ENCODE assay signal across 9 mouse cellular contexts in genomic region chr9:65120935-65121334, GRCm38 (mm10). TPM values are rescaled to one million over a fixed set of nuclear protein-coding genes. Genes with fewer than 3 reads are reported as not detected.
DNase-seq lines count a peak whose midpoint lies in the region; ATAC-seq lines count a peak whose summit lies in the region.
"Had no signal": no experiment of that assay in that cellular context is flagged by ENCODE, and none has a peak within 500 bp of the region (broad histone marks: within the 10 kb centered on the region; RNA-seq: fewer than 3 reads in every experiment).

No protein-coding gene starts in this region.

- H3K9me3 ChIP-seq in forebrain, embryonic 16.5 days (ENCODE audit: control insufficient read depth, low read length): no peaks in the 10 kb centered on the region
- H3K9me3 ChIP-seq in intestine, embryonic 15.5 days: no peaks in the 10 kb centered on the region

- DNase-seq in CD4-positive, CD25-positive, alpha-beta regulatory T cell, adult 2 months (ENCODE audit: low read depth, low spot score): peak; percentile 66
- peak; percentile 42 for DNase-seq in cerebellum, adult 11-12 months
- peak; percentile 81 to 84 for DNase-seq in left cerebral cortex, postnatal 14 days (ENCODE audit: low spot score in 2 of 2)
- DNase-seq in mesoderm, embryonic 11.5 days (ENCODE audit: low read depth, low spot score): peak; percentile 84
- DNase-seq in skeletal muscle tissue, adult 2 months (ENCODE audit: low read depth, low spot score): peak; percentile 68

- 2% methylated on average over 3 of the region's 3 CpGs for WGBS in forebrain, embryonic 16.5 days
- 17% methylated on average over 3 of the region's 3 CpGs for WGBS in intestine, embryonic 15.5 days

- H3K4me3 ChIP-seq in forebrain, embryonic 16.5 days (replicated peaks; ENCODE audit: low read length): no peak overlapping the region
- no peak overlapping the region for H3K4me3 ChIP-seq in intestine, embryonic 15.5 days (replicated peaks)

- intact Hi-C loops in left cerebral cortex, postnatal 14 days (cut with DNase I): loop anchor here (5.0 kb wide), 1 partner anchor 39 kb away; no protein-coding TSS in a partner anchor

- H3K27me3 ChIP-seq in forebrain, embryonic 16.5 days (replicated peaks; ENCODE audit: control insufficient read depth, insufficient read depth, low read length): no peaks in the 10 kb centered on the region
- H3K27me3 ChIP-seq in intestine, embryonic 15.5 days (replicated peaks): 0 out of 2 replicates have a peak, but pooled peaks cover 6% of the 10 kb centered on the region

- H3K9ac ChIP-seq in forebrain, embryonic 16.5 days (replicated peaks; ENCODE audit: low read depth, low read length): no peak overlapping the region
- no peak overlapping the region for H3K9ac ChIP-seq in intestine, embryonic 15.5 days

- H3K36me3 ChIP-seq in forebrain, embryonic 16.5 days (ENCODE audit: control insufficient read depth, insufficient read depth): 0 out of 2 replicates have a peak, but pooled peaks cover 2% of the 10 kb centered on the region
- H3K36me3 ChIP-seq in intestine, embryonic 15.5 days: peaks cover 6% of the 10 kb centered on the region

- H3K4me1 ChIP-seq in forebrain, embryonic 16.5 days (replicated peaks; ENCODE audit: control insufficient read depth, insufficient read depth, low read length): peaks cover 7% of the 10 kb centered on the region
- peaks cover 8% of the 10 kb centered on the region; the same call in 1 of the 2 replicates for H3K4me1 ChIP-seq in intestine, embryonic 15.5 days (replicated peaks)

- H3K4me2 ChIP-seq in forebrain, embryonic 16.5 days (ENCODE audit: low read length): no peak overlapping the region
- H3K4me2 ChIP-seq in intestine, embryonic 15.5 days (replicated peaks): no peak overlapping the region

- H3K27ac ChIP-seq in forebrain, embryonic 16.5 days (ENCODE audit: low read length): no peak overlapping the region
- no peak overlapping the region for H3K27ac ChIP-seq in intestine, embryonic 15.5 days

- no peak for ATAC-seq in CD4-positive, CD25-positive, alpha-beta regulatory T cell, adult 4 months
- ATAC-seq in forebrain, embryonic 16.5 days: peak; percentile 68
- ATAC-seq in intestine, embryonic 15.5 days: peak; percentile 76

RNA-seq across cellular contexts. Expression of gene Igdcc4, which starts 19.6 kb away (rescaled TPM):
- under 1 TPM in 1 of 2 experiments, not detected in 1; 0.05 TPM for polyA plus RNA-seq in CD4-positive, CD25-positive, alpha-beta regulatory T cell, adult 4 months (2017; shearing (Covaris generic))
- polyA plus RNA-seq in forebrain, embryonic 16.5 days (2015; fragmentation: Nextera tagmentation; extraction: Ambion mirVana): 13.8 and 15.2 TPM in 2 replicates
- polyA plus RNA-seq in intestine, embryonic 15.5 days (2015; fragmentation: Nextera tagmentation; extraction: Ambion mirVana): 21.1 and 22.7 TPM in 2 replicates
- total RNA-seq in left cerebral cortex, postnatal 14 days (2021): 10 to 100 TPM; 20.5 to 26.1 TPM

RNA-seq across cellular contexts. Expression of gene Igdcc3, which starts 20.1 kb away (rescaled TPM):
- polyA plus RNA-seq in CD4-positive, CD25-positive, alpha-beta regulatory T cell, adult 4 months (2017; shearing (Covaris generic)): not detected
- polyA plus RNA-seq in forebrain, embryonic 16.5 days (2015; fragmentation: Nextera tagmentation; extraction: Ambion mirVana): 8.3 and 8.5 TPM in 2 replicates
- polyA plus RNA-seq in intestine, embryonic 15.5 days (2015; fragmentation: Nextera tagmentation; extraction: Ambion mirVana): 0.99 and 1.4 TPM in 2 replicates
- total RNA-seq in left cerebral cortex, postnatal 14 days (2021): 1 to 10 TPM; 2.8 to 3.8 TPM
- polyA plus RNA-seq: large intestine, adult 2 months had no signal

Comparison
In these comparisons a context has a peak if more than half of its experiments do, and no peak if none do; other contexts are left out.
1. RNA of gene Igdcc4, which starts 19.6 kb away (polyA plus RNA-seq): 21.1 to 22.7 TPM in intestine, embryonic 15.5 days and 13.8 to 15.2 TPM in forebrain, embryonic 16.5 days; 0.05 TPM in CD4-positive, CD25-positive, alpha-beta regulatory T cell, adult 4 months; every median in the first group is over 10 times any median in the second.
2. Peak in every context shown above with its lines, with median percentiles within 50 percentile points of each other: DNase-seq.